Mouse (Mus musculus) kidney, embryonic 14.5 days (tissue): ENCODE measurements around the gene Cyp4x1. TPM values are rescaled to one million over a fixed set of nuclear protein-coding genes. Genes with fewer than 3 reads are reported as not detected.
A peak's percentile ranks its signal among the peaks of the same experiment; 100 is the strongest.
"Not testable (repeated sequence)": the region's sequence is repeated elsewhere in the genome, so short reads cannot be mapped to it uniquely, and the experiment has no call there.

Source experiments
- ATAC-seq: fragments of 200-750 bp; cut with Nextera tagmentation; 2 replicates; pipeline ENCODE4 v1.8.0; 2017; ENCODE audit warnings: moderate number of reproducible peaks, mild to moderate bottlenecking, moderate TSS enrichment, moderate library complexity; ENCODE audit not compliant: low FRiP score, low TSS enrichment
- H3K27ac ChIP-seq: fragments of 300-500 bp; sonication (generic); 2 replicates; pipeline ENCODE4 v1.5.1; 2014; ENCODE audit warnings: low read depth, mild to moderate bottlenecking, low read length, moderate library complexity, mixed read lengths
- H3K27me3 ChIP-seq: fragments of 300-500 bp; sonication (generic); 2 replicates; pipeline ENCODE4 v1.6.1; 2014; ENCODE audit warnings: mild to moderate bottlenecking, low read length; ENCODE audit not compliant: control insufficient read depth, insufficient read depth
- H3K36me3 ChIP-seq: fragments of 300-500 bp; sonication (generic); 2 replicates; pipeline ENCODE4 v1.6.1; 2014; ENCODE audit warnings: low read length, mixed read lengths; ENCODE audit not compliant: control insufficient read depth, insufficient read depth
- H3K4me1 ChIP-seq: fragments of 300-500 bp; sonication (generic); 2 replicates; pipeline ENCODE4 v1.6.1; 2014; ENCODE audit warnings: low read length, mixed read lengths; ENCODE audit not compliant: control insufficient read depth, insufficient read depth
- H3K4me2 ChIP-seq: fragments of 300-500 bp; sonication (generic); replicated peaks from 2 replicates; pipeline ENCODE4 v1.6.1; 2014; ENCODE audit warnings: low read depth, mild to moderate bottlenecking, low read length
- H3K4me3 ChIP-seq: fragments of 300-500 bp; sonication (generic); 2 replicates; pipeline ENCODE4 v1.5.1; 2014; ENCODE audit warnings: mild to moderate bottlenecking, low read length
- H3K9ac ChIP-seq: fragments of 300-500 bp; sonication (generic); 2 replicates; pipeline ENCODE4 v1.6.1; 2014; ENCODE audit warnings: low read depth, mild to moderate bottlenecking, low read length, moderate library complexity
- H3K9me3 ChIP-seq: fragments of 300-500 bp; sonication (generic); 2 replicates; pipeline ENCODE4 v1.6.1; 2016; ENCODE audit warnings: low read length; ENCODE audit not compliant: control insufficient read depth
- WGBS: fragments of 180-500 bp; shearing (Covaris S2); extraction: QIAGEN DNeasy Blood & Tissue Kit; methylation state at CpG from one replicate; pipeline ENCODE4 v1.1.7; 2014; 5-methylcytosine and 5-hydroxymethylcytosine counted together
- polyA plus RNA-seq: library from polyadenylated mRNA; unstranded; fragments of >200 nt; fragmentation: Nextera tagmentation; extraction: Ambion mirVana; gene quantifications from 2 replicates; pipeline ENCODE4 v1.2.1, GENCODE M21; 2014

The Cyp4x1 gene
- 0.37 and 0.54 TPM in 2 replicates for polyA plus RNA-seq

DNA sequence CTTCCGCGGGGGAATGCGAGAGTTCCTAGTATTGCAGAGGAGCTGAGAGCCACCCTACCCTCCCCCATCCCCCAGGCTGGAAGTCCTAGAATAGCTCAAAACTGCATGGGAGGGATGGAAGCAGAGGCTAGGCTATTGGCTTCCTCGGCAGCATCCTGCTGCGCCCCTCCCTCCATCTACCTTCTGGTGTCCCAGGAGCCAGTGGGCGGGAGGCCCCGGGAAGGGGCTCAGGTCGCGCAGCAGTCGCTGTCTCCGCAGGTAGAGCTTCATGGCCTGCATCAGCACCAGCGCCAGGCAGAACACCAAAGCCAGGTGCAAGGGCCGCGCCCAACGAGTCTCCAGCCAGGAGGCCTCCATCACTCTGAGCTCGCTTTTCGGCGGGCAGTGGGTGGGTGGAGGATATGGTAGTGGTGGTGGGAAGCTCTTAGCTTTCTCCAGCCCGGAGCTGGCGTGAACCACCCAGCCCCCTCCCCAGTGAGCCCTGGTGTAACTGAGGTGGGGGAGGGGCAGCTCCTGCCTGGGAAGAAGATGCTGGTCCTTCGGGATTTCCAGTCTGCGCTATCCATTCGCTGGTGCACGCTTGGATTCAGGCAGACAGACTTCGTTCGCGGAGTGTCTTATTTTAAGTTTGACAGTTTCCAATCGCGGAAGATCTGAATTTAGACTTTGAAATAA is at the start of gene Cyp4x1:
Cyp4x1 (minus strand) TSS at position 661 of the 675 bp plus-strand sequence.
- Histone ChIP-seq H3K4me3 (peak within 1 kb of the TSS; percentile 6; the same call in 1 of the 2 replicates), H3K9me3 (no peaks in the 10 kb centered on the region), H3K9ac (no peak within 1 kb of the TSS), H3K27ac (no peak within 1 kb of the TSS), H3K4me1 (0 out of 2 replicates have a peak, but pooled peaks cover 3% of the 10 kb centered on the region), H3K27me3 (peaks cover 16% of the 10 kb centered on the region; the same call in 1 of the 2 replicates), H3K36me3 (no peaks in the 10 kb centered on the region), H3K4me2 (peak within 1 kb of the TSS; percentile 24; the same call in 1 of the 2 replicates)
- 2% methylated on average over 29 of the region's 29 CpGs for WGBS
- ATAC-seq: peak; percentile 64

GRCm38 (mm10) chr4:115176201-115176600 is 42.1 kb upstream of the Cyp4x1 start:
- not testable (repeated sequence) for H3K4me2 ChIP-seq, H3K27me3 ChIP-seq, ATAC-seq, H3K9ac ChIP-seq, H3K9me3 ChIP-seq, H3K36me3 ChIP-seq, H3K4me3 ChIP-seq, H3K27ac ChIP-seq, H3K4me1 ChIP-seq

GRCm38 (mm10) chr4:115174694-115175353 is 40.7 kb upstream of the Cyp4x1 start:
- Histone ChIP-seq H3K4me3 (no peak overlapping the region), H3K4me1 (no peaks in the 10 kb centered on the region), H3K4me2 (no peak overlapping the region), H3K9me3 (no peaks in the 10 kb centered on the region), H3K36me3 (no peaks in the 10 kb centered on the region), H3K27ac (no peak overlapping the region), H3K27me3 (no peaks in the 10 kb centered on the region), H3K9ac (no peak overlapping the region)
- no peak for ATAC-seq
- WGBS: 68% methylated on average over 1 of the region's 1 CpGs

GRCm38 (mm10) chr4:115158963-115159362 is 24.9 kb upstream of the Cyp4x1 start:
- WGBS: 84% methylated on average over 3 of the region's 3 CpGs
- H3K9me3 ChIP-seq, H3K36me3 ChIP-seq, H3K27me3 ChIP-seq, ATAC-seq, H3K4me2 ChIP-seq, H3K9ac ChIP-seq, H3K4me3 ChIP-seq, H3K4me1 ChIP-seq, H3K27ac ChIP-seq: not testable (repeated sequence)

DNA sequence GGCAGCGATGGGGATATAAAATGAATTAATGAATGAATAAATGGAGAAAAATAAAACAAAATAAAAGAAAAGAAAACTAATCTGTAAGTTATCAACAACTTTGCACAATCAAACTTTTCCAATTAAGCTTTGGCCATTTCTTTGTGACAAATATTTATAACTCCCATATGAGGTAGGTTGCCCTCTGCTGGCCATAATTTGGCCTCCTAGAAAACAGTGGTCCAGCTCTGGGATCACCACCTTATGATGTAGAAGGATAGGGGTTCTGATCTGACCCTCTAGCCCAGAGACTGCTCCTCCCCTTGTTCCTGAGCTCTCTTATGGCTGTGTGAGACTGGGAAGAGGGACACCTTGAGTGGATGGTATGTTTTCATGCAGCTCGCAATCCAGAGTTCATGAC is 20.6 kb upstream of the Cyp4x1 start:
- no peak overlapping the region for H3K27ac ChIP-seq
- ATAC-seq: no peak
- H3K9me3 ChIP-seq: no peaks in the 10 kb centered on the region
- H3K9ac ChIP-seq: no peak overlapping the region
- H3K4me2 ChIP-seq: no peak overlapping the region
- H3K36me3 ChIP-seq: no peaks in the 10 kb centered on the region
- WGBS: 85% methylated on average over 2 of the region's 2 CpGs
- H3K27me3 ChIP-seq: no peaks in the 10 kb centered on the region
- no peak overlapping the region for H3K4me3 ChIP-seq
- no peaks in the 10 kb centered on the region for H3K4me1 ChIP-seq

GRCm38 (mm10) chr4:115134296-115134630 is 182 bp upstream of the Cyp4x1 start:
- no peaks in the 10 kb centered on the region for H3K9me3 ChIP-seq
- no peak overlapping the region; the same call in 1 of the 2 replicates for H3K4me2 ChIP-seq
- H3K4me3 ChIP-seq: peak overlapping the region; percentile 6; the same call in 1 of the 2 replicates
- no peaks in the 10 kb centered on the region for H3K36me3 ChIP-seq
- H3K27me3 ChIP-seq: peaks cover 16% of the 10 kb centered on the region; the same call in 1 of the 2 replicates
- WGBS: 15% methylated on average over 7 of the region's 7 CpGs
- H3K4me1 ChIP-seq: 0 out of 2 replicates have a peak, but pooled peaks cover 3% of the 10 kb centered on the region
- H3K27ac ChIP-seq: no peak overlapping the region
- no peak overlapping the region for H3K9ac ChIP-seq
- ATAC-seq: no peak

- Histone ChIP-seq H3K4me2 (no peak overlapping the region), H3K4me3 (no peak overlapping the region), H3K9me3 (no peaks in the 10 kb centered on the region), H3K27me3 (peaks cover 16% of the 10 kb centered on the region; the same call in 1 of the 2 replicates), H3K27ac (no peak overlapping the region), H3K36me3 (no peaks in the 10 kb centered on the region), H3K9ac (no peak overlapping the region), H3K4me1 (0 out of 2 replicates have a peak, but pooled peaks cover 3% of the 10 kb centered on the region)
- no peak for ATAC-seq
- 12% methylated on average over 5 of the region's 5 CpGs for WGBS
Measured at GRCm38 (mm10) chr4:115133085-115133484, 996 bp downstream of the Cyp4x1 start.

DNA sequence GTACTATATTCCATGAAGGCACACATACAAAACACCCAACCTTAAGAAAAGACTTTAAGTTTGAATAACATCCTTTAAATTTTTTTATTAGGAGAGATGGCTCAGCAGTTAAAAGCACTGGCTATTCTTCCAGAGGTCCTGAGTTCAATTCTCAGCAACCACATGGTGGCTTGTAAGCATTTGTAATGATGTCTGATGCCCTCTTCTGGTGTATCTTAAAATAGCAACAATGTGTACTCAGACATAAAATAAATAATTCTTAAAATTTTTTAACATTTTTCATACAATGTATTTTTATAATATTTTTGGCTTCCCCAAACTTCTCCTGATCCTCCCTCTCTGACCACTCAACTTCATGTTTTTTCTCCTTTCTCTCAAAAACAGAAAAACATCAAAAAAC is 9.4 kb downstream of the Cyp4x1 start:
- Histone ChIP-seq H3K27me3 (no peaks in the 10 kb centered on the region), H3K4me2 (no peak overlapping the region), H3K9ac (no peak overlapping the region), H3K4me3 (no peak overlapping the region), H3K36me3 (no peaks in the 10 kb centered on the region), H3K9me3 (no peaks in the 10 kb centered on the region), H3K27ac (no peak overlapping the region), H3K4me1 (no peaks in the 10 kb centered on the region)
- no peak for ATAC-seq

DNA sequence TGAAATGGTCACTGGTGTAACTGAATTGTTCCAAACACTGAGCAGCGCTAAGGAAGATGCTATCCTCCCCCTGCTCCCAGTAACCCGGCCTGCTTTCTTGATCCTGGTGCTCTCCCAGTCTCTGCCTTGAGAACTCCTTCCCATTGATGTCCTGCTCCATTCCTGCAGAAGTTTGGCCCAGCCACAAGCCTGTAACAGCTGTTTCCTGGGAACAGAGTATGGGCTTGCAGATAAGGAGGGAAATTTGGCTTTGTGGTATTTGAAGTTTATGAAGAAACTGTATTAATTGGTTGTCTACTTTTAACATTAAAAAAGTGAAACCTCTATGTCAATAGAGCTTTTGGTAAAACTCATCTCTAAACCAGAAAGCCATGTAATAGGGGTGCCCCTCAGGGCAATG is 10.6 kb downstream of the Cyp4x1 start:
- no peak overlapping the region for H3K4me2 ChIP-seq
- WGBS: 56% methylated on average over 2 of the region's 2 CpGs
- H3K27ac ChIP-seq: no peak overlapping the region
- H3K9ac ChIP-seq: no peak overlapping the region
- ATAC-seq: no peak
- no peaks in the 10 kb centered on the region for H3K36me3 ChIP-seq
- no peaks in the 10 kb centered on the region for H3K4me1 ChIP-seq
- no peaks in the 10 kb centered on the region for H3K9me3 ChIP-seq
- no peak overlapping the region for H3K4me3 ChIP-seq
- H3K27me3 ChIP-seq: no peaks in the 10 kb centered on the region
